Mouse (Mus musculus): ENCODE data around the gene Snx25.

Snx25 gene

GRCm38 (mm10) chr8:46152064-46153031 is at the start of gene Snx25:
Gene Snx25 (minus strand): TSS chr8:46152159.
- peak; percentile 54 for DNase-seq (ENCODE audit: low read depth, low spot score)

GRCm38 (mm10) chr8:46197673-46198072 is 45.7 kb upstream of the Snx25 start:
- no peak for DNase-seq (ENCODE audit: low read depth, low spot score)

GRCm38 (mm10) chr8:46196877-46197276 is 44.9 kb upstream of the Snx25 start:
- no peak for DNase-seq (ENCODE audit: low read depth, low spot score)

GRCm38 (mm10) chr8:46193100-46193499 is 41.1 kb upstream of the Snx25 start:
- DNase-seq (ENCODE audit: low read depth, low spot score) = no peak

- DNase-seq (ENCODE audit: low read depth, low spot score) = no peak
Observed at GRCm38 (mm10) chr8:46185361-46185760, 33.4 kb upstream of the Snx25 start.

GRCm38 (mm10) chr8:46180136-46180535 is 28.2 kb upstream of the Snx25 start:
- DNase-seq (ENCODE audit: low read depth, low spot score) = no peak

GRCm38 (mm10) chr8:46173651-46174050 is 21.7 kb upstream of the Snx25 start:
- no peak for DNase-seq (ENCODE audit: low read depth, low spot score)

GRCm38 (mm10) chr8:46163870-46164190 is 11.9 kb upstream of the Snx25 start:
- DNase-seq (ENCODE audit: low read depth, low spot score) = no peak

GRCm38 (mm10) chr8:46162953-46163869 is 11.3 kb upstream of the Snx25 start:
- peak; percentile 89 for DNase-seq (ENCODE audit: low read depth, low spot score)

- DNase-seq (ENCODE audit: low read depth, low spot score) = no peak
Observed at GRCm38 (mm10) chr8:46153042-46153441, 1.1 kb upstream of the Snx25 start.

- DNase-seq (ENCODE audit: low read depth, low spot score) = no peak
Observed at GRCm38 (mm10) chr8:46151202-46152062, 527 bp downstream of the Snx25 start, which contains the start of gene Cfap97. Gene Cfap97 (plus strand): TSS chr8:46151771.

- DNase-seq (ENCODE audit: low read depth, low spot score) = no peak
Observed at GRCm38 (mm10) chr8:46149782-46150181, 2.2 kb downstream of the Snx25 start.

GRCm38 (mm10) chr8:46149306-46149705 is 2.7 kb downstream of the Snx25 start:
- no peak for DNase-seq (ENCODE audit: low read depth, low spot score)

GRCm38 (mm10) chr8:46146173-46146572 is 5.8 kb downstream of the Snx25 start:
- no peak for DNase-seq (ENCODE audit: low read depth, low spot score)

- DNase-seq (ENCODE audit: low read depth, low spot score) = no peak
Observed at GRCm38 (mm10) chr8:46143924-46144323, 8.0 kb downstream of the Snx25 start.

- DNase-seq (ENCODE audit: low read depth, low spot score) = no peak
Observed at GRCm38 (mm10) chr8:46143470-46143869, 8.5 kb downstream of the Snx25 start.

GRCm38 (mm10) chr8:46142498-46143081 is 9.4 kb downstream of the Snx25 start:
- no peak for DNase-seq (ENCODE audit: low read depth, low spot score)

- no peak for DNase-seq (ENCODE audit: low read depth, low spot score)
Observed at GRCm38 (mm10) chr8:46141688-46142087, 10.3 kb downstream of the Snx25 start.

- no peak for DNase-seq (ENCODE audit: low read depth, low spot score)
Observed at GRCm38 (mm10) chr8:46140376-46141120, 11.4 kb downstream of the Snx25 start.
